In the genomic region with DNA sequence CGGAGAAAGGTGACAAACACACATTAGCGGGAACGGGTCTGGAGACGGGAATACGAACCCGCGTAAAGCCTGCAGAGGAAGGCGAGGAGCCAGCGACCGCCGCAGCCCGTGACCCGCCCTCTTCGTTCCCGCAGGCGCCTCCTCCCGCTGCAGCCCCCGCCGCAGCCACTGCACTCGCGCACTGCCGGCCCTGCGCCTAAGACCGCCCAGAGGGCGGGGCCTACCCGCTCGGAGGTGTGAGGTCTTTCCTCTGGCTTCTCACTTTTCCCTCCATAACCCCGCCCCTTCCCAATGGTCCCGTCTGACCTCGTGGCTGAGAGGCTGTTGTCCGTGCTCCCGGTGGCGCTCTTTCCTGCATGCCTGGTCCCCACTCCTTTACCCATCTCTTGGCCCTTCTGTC, we compare ENCODE assay signal across 8 mouse cellular contexts. TPM values are rescaled to one million over a fixed set of nuclear protein-coding genes. Genes with fewer than 3 reads are reported as not detected.
A peak's percentile ranks its signal among the peaks of the same experiment; 100 is the strongest.
DNase-seq lines count a peak whose midpoint lies in the region; ATAC-seq lines count a peak whose summit lies in the region.

No protein-coding gene starts in this region.

- no peaks in the 10 kb centered on the region for H3K36me3 ChIP-seq in erythroblast, embryonic 14.5 days (ENCODE audit: control insufficient read depth)

- H3K4me1 ChIP-seq in erythroblast, embryonic 14.5 days (ENCODE audit: control insufficient read depth): peaks cover 16% of the 10 kb centered on the region

- no peak for ATAC-seq in erythroblast, adult 5-6 weeks (replicated peaks; ENCODE audit: low FRiP score, poor library complexity, severe bottlenecking)
- ATAC-seq in megakaryocyte-erythroid progenitor cell, adult 5-6 weeks (replicated peaks; ENCODE audit: low FRiP score, low TSS enrichment, poor library complexity, severe bottlenecking): 0 out of 2 replicates have a peak, but pooled peaks have one; percentile 36

- peaks cover 99% of the 10 kb centered on the region for H3K27me3 ChIP-seq in erythroblast, embryonic 14.5 days (ENCODE audit: control insufficient read depth)

- H3K9me3 ChIP-seq in erythroblast, embryonic 14.5 days (ENCODE audit: control insufficient read depth, low read length): peaks cover 22% of the 10 kb centered on the region; the same call in 1 of the 2 replicates

- intact Hi-C loops in left cerebral cortex, postnatal 25 days (cut with DNase I): no loop called here

- peak overlapping the region; percentile 24 for H3K4me3 ChIP-seq in erythroblast, embryonic 14.5 days (replicated peaks)

- peak; percentile 99 for DNase-seq in cerebellum, adult 9-11 months
- peak; percentile 70 to 86 for DNase-seq in gastrocnemius, adult 8-10 months (ENCODE audit: low spot score in 2 of 2)
- DNase-seq in induced T-regulatory cell, adult 2 months (ENCODE audit: low read depth): peak; percentile 62
- DNase-seq in left cerebral cortex, postnatal 25 days (ENCODE audit: low spot score in 2 of 2): peak; percentile 76 to 83
- peak; percentile 68 for DNase-seq in right cerebral cortex, postnatal 4 days

RNA-seq across cellular contexts. Expression of a gene that starts 1.3 kb away (rescaled TPM):
- polyA plus RNA-seq in erythroblast, embryonic 14.5 days (2012): 0.01 TPM in 2 replicates
- total RNA-seq in erythroblast, adult 5-6 weeks (2015; ENCODE audit: low replicate concordance): not detected in 2 replicates
- total RNA-seq in erythroblast, adult 5-6 weeks (2017; ENCODE audit: low replicate concordance): 0.42 TPM in 1 of 2 replicates, not detected in the other
- 1 to 10 TPM; 3.6 to 5.1 (median 4.5) TPM for total RNA-seq in gastrocnemius, adult 8-10 months (2022)
- total RNA-seq in left cerebral cortex, postnatal 25 days (2021): 10 to 100 TPM; 85.1 to 94.3 TPM
- total RNA-seq in megakaryocyte-erythroid progenitor cell, adult 5-6 weeks (2014; fragmentation: Nextera tagmentation): 1.9 and 7.9 TPM in 2 replicates
- 0.11 TPM in 1 of 2 replicates, not detected in the other for total RNA-seq in megakaryocyte-erythroid progenitor cell, adult 5-6 weeks (2017)

RNA-seq across cellular contexts. Expression of a gene that starts 17.0 kb away (rescaled TPM):
- 0.20 and 0.21 TPM in 2 replicates for polyA plus RNA-seq in erythroblast, embryonic 14.5 days (2012)
- total RNA-seq in erythroblast, adult 5-6 weeks (2015; ENCODE audit: low replicate concordance): 66.9 TPM in 2 replicates
- total RNA-seq in erythroblast, adult 5-6 weeks (2017; ENCODE audit: low replicate concordance): 18.0 and 26.1 TPM in 2 replicates
- total RNA-seq in gastrocnemius, adult 8-10 months (2022): under 1 TPM in 3 of 4 experiments, not detected in 1; 0.22 to 0.46 (median 0.40) TPM
- under 1 TPM in 1 of 2 experiments, not detected in 1; 0.21 TPM for total RNA-seq in left cerebral cortex, postnatal 25 days (2021)
- total RNA-seq in megakaryocyte-erythroid progenitor cell, adult 5-6 weeks (2014; fragmentation: Nextera tagmentation): 5.3 and 10.3 TPM in 2 replicates
- 2.0 and 11.0 TPM in 2 replicates for total RNA-seq in megakaryocyte-erythroid progenitor cell, adult 5-6 weeks (2017)

RNA-seq across cellular contexts. Expression of a gene that starts 35.4 kb away (rescaled TPM):
- 49.7 and 62.9 TPM in 2 replicates for polyA plus RNA-seq in erythroblast, embryonic 14.5 days (2012)
- 34.4 and 41.8 TPM in 2 replicates for total RNA-seq in erythroblast, adult 5-6 weeks (2015; ENCODE audit: low replicate concordance)
- total RNA-seq in erythroblast, adult 5-6 weeks (2017; ENCODE audit: low replicate concordance): 32.0 and 41.0 TPM in 2 replicates
- 10 to 100 TPM; 38.0 to 45.8 (median 40.1) TPM for total RNA-seq in gastrocnemius, adult 8-10 months (2022)
- 10 to 100 TPM; 64.6 to 68.6 TPM for total RNA-seq in left cerebral cortex, postnatal 25 days (2021)
- 68.7 and 69.2 TPM in 2 replicates for total RNA-seq in megakaryocyte-erythroid progenitor cell, adult 5-6 weeks (2014; fragmentation: Nextera tagmentation)
- total RNA-seq in megakaryocyte-erythroid progenitor cell, adult 5-6 weeks (2017): 28.8 and 59.9 TPM in 2 replicates

RNA-seq across cellular contexts. Expression of a gene that starts 40.5 kb away (rescaled TPM):
- 24.0 and 25.1 TPM in 2 replicates for polyA plus RNA-seq in erythroblast, embryonic 14.5 days (2012)
- 21.3 and 26.5 TPM in 2 replicates for total RNA-seq in erythroblast, adult 5-6 weeks (2015; ENCODE audit: low replicate concordance)
- 16.2 and 29.3 TPM in 2 replicates for total RNA-seq in erythroblast, adult 5-6 weeks (2017; ENCODE audit: low replicate concordance)
- total RNA-seq in gastrocnemius, adult 8-10 months (2022): 1 to 10 TPM; 4.6 to 5.9 (median 5.4) TPM
- 1 to 10 TPM; 5.7 to 6.0 TPM for total RNA-seq in left cerebral cortex, postnatal 25 days (2021)
- total RNA-seq in megakaryocyte-erythroid progenitor cell, adult 5-6 weeks (2014; fragmentation: Nextera tagmentation): 194 and 214 TPM in 2 replicates
- 61.0 and 90.8 TPM in 2 replicates for total RNA-seq in megakaryocyte-erythroid progenitor cell, adult 5-6 weeks (2017)

RNA-seq across cellular contexts. Expression of a gene that starts 57.3 kb away (rescaled TPM):
- polyA plus RNA-seq in erythroblast, embryonic 14.5 days (2012): 0.08 TPM in 2 replicates
- 1.7 and 1.9 TPM in 2 replicates for total RNA-seq in erythroblast, adult 5-6 weeks (2015; ENCODE audit: low replicate concordance)
- total RNA-seq in erythroblast, adult 5-6 weeks (2017; ENCODE audit: low replicate concordance): 1.9 and 2.6 TPM in 2 replicates
- not detected for total RNA-seq in gastrocnemius, adult 8-10 months (2022)
- under 1 TPM in 1 of 2 experiments, not detected in 1; 0.11 TPM for total RNA-seq in left cerebral cortex, postnatal 25 days (2021)
- total RNA-seq in megakaryocyte-erythroid progenitor cell, adult 5-6 weeks (2014; fragmentation: Nextera tagmentation): 0.67 and 4.7 TPM in 2 replicates
- total RNA-seq in megakaryocyte-erythroid progenitor cell, adult 5-6 weeks (2017): not detected in 2 replicates

Comparison
In these comparisons a context has a peak if more than half of its experiments do, and no peak if none do; other contexts are left out.
1. RNA of a gene that starts 1.3 kb away (total RNA-seq): 85.1 to 94.3 TPM in left cerebral cortex, postnatal 25 days; 3.6 to 5.1 TPM in gastrocnemius, adult 8-10 months, 0.11 to 7.9 TPM in megakaryocyte-erythroid progenitor cell, adult 5-6 weeks and 0.42 TPM in erythroblast, adult 5-6 weeks; every median in the first group is over 4 times any median in the second.
2. Peak in every context shown above with its lines, with median percentiles within 50 percentile points of each other: DNase-seq.